Comparison of ENCODE assay signal across 34 mouse cellular contexts in the genomic region with DNA sequence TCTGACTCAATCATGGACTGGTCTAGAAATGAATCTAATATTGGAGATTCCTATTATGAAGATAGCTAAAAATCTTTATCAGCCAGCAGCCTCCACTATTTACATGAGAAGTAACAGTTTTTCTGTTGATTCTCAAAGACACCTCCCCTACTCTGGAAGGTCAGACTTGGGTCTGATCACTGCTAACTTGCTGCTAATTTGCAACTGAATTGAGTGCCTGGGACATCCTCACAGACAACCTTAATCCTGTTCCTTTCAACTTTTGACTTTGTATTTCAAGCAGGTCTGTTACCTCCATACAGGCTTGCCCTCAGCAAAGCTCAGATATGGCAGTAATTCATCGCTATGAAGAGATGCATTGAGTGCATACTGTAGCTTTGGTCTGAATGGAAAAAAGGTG. TPM values are rescaled to one million over a fixed set of nuclear protein-coding genes. Genes with fewer than 3 reads are reported as not detected.
"Had no signal": no experiment of that assay in that cellular context is flagged by ENCODE, and none has a peak within 500 bp of the region (broad histone marks: within the 10 kb centered on the region; RNA-seq: fewer than 3 reads in every experiment).

No protein-coding gene starts in this region.

- DNase-seq: gastrocnemius, postnatal 14 days; gastrocnemius, postnatal 36 days; heart, adult 2 months; heart, postnatal 14 days; heart, postnatal 36 days; kidney, adult 18-20 months; kidney, adult 8-10 months; kidney, postnatal 10 days; kidney, postnatal 25 days; kidney, postnatal 4 days; liver; liver, embryonic 13.5 days had no signal

- H3K27me3 ChIP-seq: heart, embryonic 13.5 days; heart, embryonic 15.5 days; intestine, embryonic 15.5 days; limb, embryonic 12.5 days; liver, embryonic 13.5 days; liver, embryonic 15.5 days had no signal

- H3K9me3 ChIP-seq: heart, embryonic 15.5 days; intestine, embryonic 15.5 days; limb, embryonic 10.5 days; liver, embryonic 15.5 days had no signal

- H3K4me1 ChIP-seq: heart, embryonic 13.5 days; heart, embryonic 15.5 days; intestine, embryonic 15.5 days; limb, embryonic 10.5 days; limb, embryonic 12.5 days; liver, embryonic 13.5 days; liver, embryonic 15.5 days had no signal

- H3K27ac ChIP-seq: heart, adult 2 months; heart, embryonic 13.5 days; heart, embryonic 15.5 days; hindbrain, embryonic 14.5 days; intestine, embryonic 15.5 days; layer of hippocampus, adult 2 months; left cerebral cortex, adult 2 months; limb, embryonic 10.5 days; limb, embryonic 12.5 days; liver, embryonic 13.5 days; liver, embryonic 15.5 days had no signal

- H3K4me3 ChIP-seq: heart, adult 2 months; heart, embryonic 13.5 days; heart, embryonic 15.5 days; intestine, embryonic 15.5 days; layer of hippocampus, adult 2 months; left cerebral cortex, adult 2 months; limb, embryonic 10.5 days; limb, embryonic 12.5 days; liver, embryonic 13.5 days; liver, embryonic 15.5 days had no signal

- H3K4me2 ChIP-seq: heart, embryonic 11.5 days; heart, embryonic 13.5 days; heart, embryonic 15.5 days; hindbrain, embryonic 14.5 days; intestine, embryonic 15.5 days; limb, embryonic 12.5 days; liver, embryonic 11.5 days; liver, embryonic 13.5 days; liver, embryonic 15.5 days had no signal

- H3K36me3 ChIP-seq: heart, embryonic 13.5 days; heart, embryonic 15.5 days; intestine, embryonic 15.5 days; limb, embryonic 10.5 days; limb, embryonic 12.5 days; liver, embryonic 13.5 days; liver, embryonic 15.5 days had no signal

- ATAC-seq: hindbrain, embryonic 16.5 days; inflammation-experienced regulatory T-cells, adult 6 months; intestine, embryonic 15.5 days; intestine, postnatal 0 days had no signal

- H3K9ac ChIP-seq: heart, embryonic 13.5 days; heart, embryonic 15.5 days; hindbrain, embryonic 14.5 days; intestine, embryonic 15.5 days; limb, embryonic 12.5 days; liver, embryonic 13.5 days; liver, embryonic 15.5 days had no signal

RNA-seq across cellular contexts. Expression of gene Gm10521, which starts 8.5 kb away (rescaled TPM):
- total RNA-seq: gastrocnemius, adult 18-20 months; gastrocnemius, adult 8-10 months; gastrocnemius, postnatal 36 days had no signal
- polyA plus RNA-seq: heart, embryonic 11.5 days; heart, embryonic 13.5 days; heart, embryonic 15.5 days; heart, postnatal 0 days; hindbrain, embryonic 11.5 days; hindbrain, embryonic 14.5 days; hindbrain, embryonic 16.5 days; intestine, embryonic 15.5 days; intestine, postnatal 0 days; kidney, embryonic 14.5 days; kidney, embryonic 16.5 days; limb, embryonic 10.5 days; limb, embryonic 12.5 days; liver, embryonic 13.5 days; liver, embryonic 15.5 days had no signal

RNA-seq across cellular contexts. Expression of gene Slamf6, which starts 13.3 kb away (rescaled TPM):
- total RNA-seq: gastrocnemius, adult 18-20 months; gastrocnemius, adult 8-10 months; layer of hippocampus, adult 2 months; layer of hippocampus, postnatal 14 days; left cerebral cortex, postnatal 36 days had no signal
- polyA plus RNA-seq: heart, embryonic 11.5 days; hindbrain, embryonic 16.5 days; limb, embryonic 10.5 days; limb, embryonic 12.5 days; liver, embryonic 11.5 days had no signal
